Mouse (Mus musculus) olfactory bulb, adult 2 months (tissue): ENCODE results near the gene Bcor.

Experiments
- CTCF ChIP-seq: fragments of 200-500 bp; IDR thresholded peaks from 2 replicates; pipeline ENCODE4 v1.5.1; 2012; ENCODE audit warnings: low read depth, mild to moderate bottlenecking, low read length, moderate library complexity; ENCODE audit not compliant: insufficient read depth
- POLR2A ChIP-seq: fragments of 200-500 bp; IDR thresholded peaks from 2 replicates; pipeline ENCODE4 v1.6.1; 2012; ENCODE audit warnings: mild to moderate bottlenecking, low read depth, low read length, moderate library complexity; ENCODE audit not compliant: insufficient read depth

DNA sequence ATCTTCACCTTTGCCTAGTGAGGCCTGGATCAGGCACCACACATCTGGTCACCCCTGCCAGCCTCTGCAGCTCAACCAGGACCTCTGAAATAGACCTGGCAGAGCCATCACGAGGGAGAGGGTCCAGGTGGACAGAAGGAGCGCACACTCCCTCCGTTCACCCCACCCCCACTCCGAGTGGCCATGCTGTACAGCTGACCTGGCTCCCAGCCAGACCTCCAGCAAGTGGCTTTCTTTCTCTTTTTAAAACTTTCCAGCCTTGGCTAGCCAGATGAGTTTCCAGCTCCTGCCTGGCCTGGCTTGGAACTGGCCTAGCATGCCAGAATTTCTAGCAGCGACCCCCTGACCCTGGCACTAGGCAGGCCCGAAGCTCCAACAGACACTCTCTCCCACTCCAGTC lies 87.4 kb downstream of the Bcor start:
- TF ChIP-seq CTCF, result no peak
- TF ChIP-seq POLR2A, result no peak
